Mouse (Mus musculus): Measurements from ENCODE around the gene Scyl1.

DNA sequence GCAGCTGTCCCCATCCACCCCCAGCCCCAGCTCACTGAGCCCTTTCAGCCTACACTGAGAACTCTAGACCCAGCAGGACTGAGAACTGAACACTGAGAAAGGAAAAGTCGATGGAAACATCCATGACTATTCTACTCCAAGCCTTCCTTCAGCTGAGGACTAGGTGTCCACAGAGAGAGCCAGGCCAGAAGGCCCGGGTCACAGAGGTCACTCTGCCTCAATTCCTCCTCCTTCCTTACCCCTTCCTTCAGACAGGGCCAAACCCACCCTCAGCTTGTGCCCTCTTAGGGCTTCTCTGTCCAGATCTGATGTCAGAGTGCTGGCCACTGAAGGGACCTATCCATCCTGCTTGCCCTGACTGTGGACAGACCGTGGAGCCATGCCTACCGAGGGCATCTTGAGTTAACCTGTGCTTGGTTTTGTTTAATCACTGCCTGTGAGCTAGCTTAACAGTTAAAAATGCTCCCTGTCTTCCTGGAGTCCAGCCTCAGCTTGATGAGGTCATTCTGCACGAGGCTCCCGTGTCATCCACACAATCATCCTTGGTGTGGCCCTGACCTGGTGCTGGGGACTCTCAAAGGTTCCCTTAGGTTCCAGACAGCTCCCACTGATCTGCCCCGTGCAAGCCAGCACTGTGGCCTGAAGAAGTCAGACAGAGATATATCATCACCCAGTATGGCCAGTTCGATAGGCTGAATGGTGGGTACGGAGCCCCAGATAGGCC is 39.8 kb upstream of the Scyl1 start:
- TF ChIP-seq SIN3A (IDR thresholded peaks at IDR 0.05; ENCODE audit: low read length) (no peak), CHD2 (IDR thresholded peaks at IDR 0.05; ENCODE audit: low read length) (no peak), NELFE (IDR thresholded peaks at IDR 0.05; ENCODE audit: low read depth, low read length) (no peak), POLR2A (IDR thresholded peaks at IDR 0.05; ENCODE audit: control insufficient read depth in 1 of 2, insufficient read depth in 1 of 2, low read depth in 1 of 2, low read length in 2 of 2, poor library complexity in 1 of 2) (no peak), ETS1 (IDR thresholded peaks at IDR 0.05; ENCODE audit: low read depth, low read length) (no peak), UBTF (IDR thresholded peaks at IDR 0.05; ENCODE audit: borderline replicate concordance, insufficient read depth, low read depth, low read length) (no peak), ZNF384 (IDR thresholded peaks at IDR 0.05; ENCODE audit: low read depth, low read length) (no peak), ELF1 (IDR thresholded peaks at IDR 0.05; ENCODE audit: low read depth, low read length) (no peak), EP300 (IDR thresholded peaks at IDR 0.05; ENCODE audit: low read depth in 1 of 2, low read length in 2 of 2) (no peak), JUND (IDR thresholded peaks at IDR 0.05; ENCODE audit: low read depth, low read length) (no peak), ZC3H11A (IDR thresholded peaks at IDR 0.05; ENCODE audit: low read depth, low read length) (no peak), RCOR1 (IDR thresholded peaks at IDR 0.05; ENCODE audit: low read depth, low read length) (no peak), CTCF (IDR thresholded peaks at IDR 0.05 in 2 of 3, conservative IDR thresholded peaks at IDR 0.05 in 1 of 3; ENCODE audit: control insufficient read depth in 1 of 3, insufficient read depth in 1 of 3, low read depth in 2 of 3, low read length in 3 of 3, poor library complexity in 1 of 3, severe bottlenecking in 1 of 3) (no peak)
